Mouse (Mus musculus) myocyte (in vitro differentiated cells): ENCODE results near the gene Ccdc30.

ENCODE experiments used
- CEBPB ChIP-seq: IDR thresholded peaks from 2 replicates; pipeline ENCODE4 v1.6.1; 2011; ENCODE audit warnings: mild to moderate bottlenecking, moderate library complexity; ENCODE audit not compliant: poor library complexity, insufficient read depth, severe bottlenecking
- E2F4 ChIP-seq: IDR thresholded peaks from one replicate; pipeline ENCODE4 v1.6.1; 2011; ENCODE audit warnings: mild to moderate bottlenecking, control low read depth, moderate library complexity; ENCODE audit not compliant: insufficient read depth
- MAX ChIP-seq: IDR thresholded peaks from one replicate; pipeline ENCODE4 v1.6.1; 2011; ENCODE audit warnings: low read depth, mild to moderate bottlenecking, control low read depth
- MYOD1 ChIP-seq, 3 experiments: IDR thresholded peaks; one replicate each; pipeline ENCODE4 v1.6.1; 2011; ENCODE audit warnings: control low read depth in 2 of 3, low read depth in 2 of 3, mild to moderate bottlenecking in 2 of 3, moderate library complexity in 1 of 3; ENCODE audit not compliant: insufficient read length in 2 of 3, control insufficient read depth in 1 of 3
- MYOG ChIP-seq, 3 experiments: IDR thresholded peaks; one replicate each; pipeline ENCODE4 v1.6.1; 2011; ENCODE audit warnings: control low read depth in 2 of 3, low read depth in 2 of 3, mild to moderate bottlenecking in 2 of 3; ENCODE audit not compliant: insufficient read length in 2 of 3, control insufficient read depth in 1 of 3, insufficient read depth in 1 of 3
- POLR2A ChIP-seq: IDR thresholded peaks from one replicate; pipeline ENCODE4 v1.6.1; 2011; ENCODE audit warnings: low read depth, mild to moderate bottlenecking, control low read depth, moderate library complexity; ENCODE audit not compliant: insufficient read length
- POLR2AphosphoS2 ChIP-seq: IDR thresholded peaks from one replicate; pipeline ENCODE4 v1.6.1; 2011; ENCODE audit warnings: low read depth, control low read depth; ENCODE audit not compliant: insufficient read length
- TCF3 ChIP-seq: IDR thresholded peaks from one replicate; pipeline ENCODE4 v1.6.1; 2011; ENCODE audit warnings: low read depth, control low read depth; ENCODE audit not compliant: insufficient read length
- USF1 ChIP-seq: IDR thresholded peaks from one replicate; pipeline ENCODE4 v1.6.1; 2011; ENCODE audit warnings: low read depth, mild to moderate bottlenecking, control low read depth, moderate library complexity

DNA sequence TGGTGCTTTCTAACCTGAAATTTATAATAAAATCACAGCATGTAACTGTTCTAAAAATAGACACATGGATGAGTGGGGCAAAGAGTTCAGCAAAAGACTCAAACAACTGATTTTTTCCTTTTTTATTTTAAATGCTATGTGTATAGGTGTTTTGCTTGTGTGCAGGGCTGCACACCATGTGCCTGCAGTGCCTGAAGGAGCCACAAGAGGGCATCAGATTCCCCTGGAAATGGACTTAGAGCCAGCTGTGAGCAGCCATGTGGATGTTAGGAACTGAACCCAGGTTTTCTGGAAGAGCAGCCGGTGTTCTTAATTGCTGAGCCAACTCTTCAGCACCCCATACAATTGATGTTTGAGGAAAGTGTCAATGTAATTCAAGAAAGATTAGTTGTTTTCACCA, 25.0 kb downstream of the Ccdc30 start:
- TF ChIP-seq MAX (no peak), POLR2A (no peak), USF1 (no peak), MYOD1 (IDR thresholded peaks at IDR 0.05; ENCODE audit: control insufficient read depth in 1 of 3, insufficient read length in 2 of 3, low read depth in 2 of 3) (no peak), MYOG (IDR thresholded peaks at IDR 0.05; ENCODE audit: control insufficient read depth in 1 of 3, insufficient read depth in 1 of 3, insufficient read length in 2 of 3, low read depth in 2 of 3) (no peak), TCF3 (no peak), POLR2AphosphoS2 (no peak), CEBPB (no peak), E2F4 (no peak)
